Mouse (Mus musculus): ENCODE results near the gene Zfp512. TPM values are rescaled to one million over a fixed set of nuclear protein-coding genes. Genes with fewer than 3 reads are reported as not detected.
"Not testable (repeated sequence)": the region's sequence is repeated elsewhere in the genome, so short reads cannot be mapped to it uniquely, and the experiment has no call there.

Gene Zfp512
- total RNA-seq (2015; ENCODE audit: low replicate concordance): 4.7 and 12.6 TPM in 2 replicates
- 14.2 and 33.2 TPM in 2 replicates for total RNA-seq (2017; ENCODE audit: low replicate concordance)

DNA sequence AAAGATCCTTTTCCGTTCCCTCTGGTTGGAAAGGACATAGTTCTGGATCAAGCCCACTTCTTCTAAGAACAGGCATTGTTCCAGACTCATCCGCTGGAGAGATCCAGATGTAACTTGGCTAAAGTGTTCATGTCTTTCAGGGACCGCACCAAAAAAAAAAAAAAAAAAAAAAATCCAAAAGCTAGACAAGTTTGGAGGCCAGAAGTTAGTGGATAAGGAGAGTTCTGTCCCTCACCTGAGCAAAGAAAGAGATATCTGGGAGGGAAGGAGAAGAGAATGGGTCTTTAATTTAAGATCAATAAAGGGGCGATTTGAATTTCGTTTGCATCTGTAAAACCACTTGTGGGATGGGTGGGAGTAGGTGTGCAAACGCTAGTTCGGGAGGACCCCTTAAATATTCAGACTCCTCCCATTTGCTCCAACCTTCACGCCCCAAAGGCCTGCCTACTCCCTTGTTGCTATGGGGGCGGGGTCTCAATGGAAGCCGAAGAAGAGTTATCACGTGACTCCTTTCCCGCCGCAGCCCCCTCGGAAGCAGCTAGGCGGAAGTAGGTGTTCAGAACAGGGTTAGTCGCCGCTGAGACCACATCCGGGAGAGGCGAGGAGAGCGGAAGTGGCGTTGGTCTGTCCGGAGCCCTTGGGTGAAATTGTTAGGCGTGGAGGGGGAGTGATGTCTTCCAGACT is at the start of gene Zfp512:
Zfp512 (plus strand) TSS at position 554 of the 684 bp plus-strand sequence.
- ATAC-seq (replicated peaks; ENCODE audit: low FRiP score, poor library complexity, severe bottlenecking): peak; percentile 93

DNA sequence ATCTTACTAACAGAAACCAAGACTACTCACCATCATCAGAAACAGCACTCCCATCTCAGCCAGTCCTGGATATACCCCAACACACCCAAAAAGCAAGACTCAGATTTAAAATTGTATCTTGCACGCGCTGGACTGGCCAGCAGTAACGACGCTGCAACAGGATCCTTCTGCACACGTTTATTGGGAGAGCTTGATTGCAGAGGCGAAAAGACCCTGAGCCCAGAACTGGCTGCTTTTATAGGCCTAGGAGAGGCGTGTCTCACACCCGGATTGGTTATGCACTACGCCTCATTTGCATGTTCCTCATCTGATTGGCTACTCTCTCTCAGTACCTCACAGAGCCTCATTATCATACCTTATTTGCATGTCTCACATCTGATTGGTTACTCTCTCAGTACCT is 17.5 kb upstream of the Zfp512 start:
- ATAC-seq (replicated peaks; ENCODE audit: low FRiP score, poor library complexity, severe bottlenecking): not testable (repeated sequence)

DNA sequence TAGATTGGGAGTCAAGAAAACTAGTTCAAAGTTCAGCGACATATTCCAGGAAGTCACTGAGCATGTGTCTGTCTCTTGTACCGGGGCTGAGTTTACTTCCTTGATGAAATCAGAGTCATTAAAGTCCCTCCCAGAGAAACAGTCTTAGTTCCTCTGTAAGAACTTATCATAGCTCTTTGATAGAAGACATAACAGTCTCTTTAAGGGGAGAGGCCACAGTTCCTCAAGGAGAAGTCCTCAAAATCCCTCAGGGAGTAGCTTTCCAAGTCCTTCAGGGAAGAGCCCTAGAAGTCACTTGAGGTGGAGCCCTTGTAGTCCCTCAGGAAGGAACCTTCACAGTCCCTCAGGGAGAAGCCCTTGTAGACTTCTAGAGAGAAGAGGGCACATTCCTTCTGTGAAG is 895 bp upstream of the Zfp512 start:
- 0 out of 2 replicates have a peak, but pooled peaks have one; percentile 13 for ATAC-seq (replicated peaks; ENCODE audit: low FRiP score, poor library complexity, severe bottlenecking)

DNA sequence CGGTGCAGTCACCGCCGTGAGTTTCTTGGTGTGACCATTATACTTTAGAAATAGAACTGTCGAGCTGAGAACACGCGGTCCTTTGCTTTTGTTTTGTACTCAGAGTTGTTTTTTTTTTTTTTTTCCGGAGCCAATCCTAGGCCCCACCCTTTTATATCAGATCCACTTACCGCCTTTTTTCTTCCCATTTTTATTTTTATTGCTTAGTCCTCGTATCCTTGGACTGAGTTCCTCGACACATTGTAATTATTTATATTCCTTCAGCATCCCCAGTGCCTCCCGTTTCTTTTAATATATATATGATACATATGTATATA is 289 bp downstream of the Zfp512 start:
- ATAC-seq (replicated peaks; ENCODE audit: low FRiP score, poor library complexity, severe bottlenecking): peak; percentile 63

DNA sequence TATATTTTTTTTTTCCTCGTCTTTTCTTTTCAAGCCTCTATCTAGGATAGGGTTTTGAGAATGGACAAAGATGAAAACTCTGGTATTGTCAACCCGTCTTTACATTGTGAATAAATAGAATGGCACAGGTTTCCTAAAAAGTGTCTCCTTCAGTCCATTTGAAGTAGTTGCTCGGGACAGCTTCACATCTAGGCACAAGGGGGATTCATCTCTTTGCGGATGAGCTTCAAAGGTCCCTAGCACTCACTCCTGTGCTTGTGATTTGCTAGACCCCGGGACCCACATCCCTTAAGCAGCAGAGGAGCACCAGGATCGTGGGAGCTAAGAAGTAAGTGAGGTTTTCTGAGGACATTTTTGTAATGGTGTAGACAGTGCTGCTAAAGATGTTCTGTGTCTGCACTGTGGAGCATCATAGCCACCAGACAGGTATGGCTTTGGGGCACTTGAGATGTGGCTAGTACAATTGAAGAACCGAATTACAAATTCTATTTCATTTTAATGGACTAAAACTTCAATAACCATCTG is 717 bp downstream of the Zfp512 start:
- peak; percentile 26; the same call in 1 of the 2 replicates for ATAC-seq (replicated peaks; ENCODE audit: low FRiP score, poor library complexity, severe bottlenecking)

DNA sequence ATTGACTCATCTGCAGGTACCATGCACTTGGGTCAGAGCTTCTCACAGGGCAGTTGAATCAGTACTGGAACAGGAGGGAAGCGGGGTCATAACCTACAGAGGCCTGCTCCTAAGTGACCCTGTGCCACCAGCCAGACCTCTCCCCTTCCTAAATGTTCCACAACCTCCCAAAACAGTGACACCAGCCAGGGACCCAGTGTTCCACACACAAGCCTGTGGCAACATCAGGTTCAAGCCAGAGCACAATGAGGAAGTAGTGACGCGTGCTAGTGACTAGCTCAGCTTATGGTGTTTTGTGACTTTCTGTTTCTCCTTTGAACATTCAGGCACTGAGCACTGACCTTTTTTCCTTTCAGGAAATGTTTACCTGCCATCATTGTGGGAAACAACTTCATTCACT is 15.6 kb downstream of the Zfp512 start:
- no peak for ATAC-seq (replicated peaks; ENCODE audit: low FRiP score, poor library complexity, severe bottlenecking)

DNA sequence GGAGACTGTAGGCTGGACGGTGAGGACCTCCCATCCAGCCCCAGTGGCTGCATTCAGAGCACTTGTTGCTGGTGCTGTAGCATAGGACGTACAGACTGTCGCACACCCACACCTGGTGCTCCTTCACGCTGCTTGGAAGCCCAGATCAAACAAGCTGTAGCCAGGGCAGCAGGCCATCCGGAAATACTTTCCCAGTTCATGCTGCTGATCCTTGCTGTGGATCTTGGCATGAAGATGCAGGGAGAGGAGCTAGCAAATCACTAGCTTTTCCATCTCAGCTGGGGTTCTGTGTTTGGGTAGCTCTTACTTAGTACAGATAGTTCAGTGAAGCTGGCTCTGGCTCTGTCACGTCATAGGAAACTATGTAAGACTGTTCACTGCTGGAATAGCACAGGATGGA is 17.5 kb downstream of the Zfp512 start:
- no peak for ATAC-seq (replicated peaks; ENCODE audit: low FRiP score, poor library complexity, severe bottlenecking)

DNA sequence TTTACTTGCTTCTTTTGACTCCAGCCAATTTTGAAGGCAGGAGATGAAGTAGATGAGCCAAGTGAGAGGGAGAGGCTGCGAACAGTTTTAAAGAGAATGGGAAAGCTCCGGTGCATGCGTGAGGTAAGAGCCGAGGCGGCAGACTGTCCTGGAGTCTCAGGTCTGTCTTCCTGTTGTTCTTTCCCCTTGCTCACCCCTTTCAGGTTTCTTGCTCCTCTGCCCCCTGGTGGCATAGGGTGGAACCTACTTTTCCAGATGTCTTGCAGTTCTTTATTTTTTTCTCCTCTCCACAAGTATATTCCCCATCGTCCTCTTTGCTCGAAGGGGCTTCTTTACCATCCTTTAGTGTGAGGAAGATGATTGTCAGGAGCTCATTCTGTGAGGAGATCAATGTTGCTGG is 18.1 kb downstream of the Zfp512 start:
- ATAC-seq (replicated peaks; ENCODE audit: low FRiP score, poor library complexity, severe bottlenecking): no peak

DNA sequence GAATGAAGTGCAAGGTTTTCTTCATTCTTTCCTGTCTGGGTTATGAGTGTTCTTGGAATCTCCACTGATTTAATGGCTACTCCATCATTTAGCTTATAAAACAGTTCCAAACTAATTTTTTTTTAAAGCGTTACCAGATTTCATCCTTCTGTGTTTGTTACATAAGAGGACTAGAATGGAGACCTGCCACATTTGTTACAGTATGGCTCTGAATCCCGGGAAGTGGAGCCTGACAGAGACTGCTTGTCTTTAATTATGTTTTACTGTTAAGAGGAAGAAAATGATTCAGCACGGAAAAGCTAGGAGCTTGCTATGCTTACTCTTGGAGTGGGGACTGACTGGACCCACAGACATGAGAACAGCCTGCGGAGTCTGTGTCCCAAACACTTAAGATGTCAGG is 28.3 kb downstream of the Zfp512 start:
- no peak for ATAC-seq (replicated peaks; ENCODE audit: low FRiP score, poor library complexity, severe bottlenecking)

DNA sequence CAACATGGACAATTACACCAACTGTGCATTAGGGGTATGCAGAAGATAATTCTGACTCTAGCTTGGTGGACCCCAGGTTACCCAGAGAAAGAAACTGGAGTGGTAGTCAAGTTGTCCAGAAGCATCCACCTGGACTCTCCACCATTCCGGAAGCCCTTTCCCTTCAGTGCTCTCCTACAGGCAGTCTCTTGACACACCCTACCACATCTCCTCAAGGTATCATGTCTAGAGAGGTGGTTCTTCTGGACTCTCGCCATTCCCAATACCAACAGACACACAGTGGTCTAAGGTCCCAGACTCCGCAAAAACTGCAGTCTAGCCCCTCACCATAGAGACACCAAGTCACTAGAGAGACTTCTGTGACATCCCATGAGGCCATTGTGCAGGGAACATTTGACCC is 33.2 kb downstream of the Zfp512 start, which contains the start of gene 4930548H24Rik:
4930548H24Rik (plus strand) TSS at position 301 of the 400 bp plus-strand sequence.
- no peak for ATAC-seq (replicated peaks; ENCODE audit: low FRiP score, poor library complexity, severe bottlenecking)

DNA sequence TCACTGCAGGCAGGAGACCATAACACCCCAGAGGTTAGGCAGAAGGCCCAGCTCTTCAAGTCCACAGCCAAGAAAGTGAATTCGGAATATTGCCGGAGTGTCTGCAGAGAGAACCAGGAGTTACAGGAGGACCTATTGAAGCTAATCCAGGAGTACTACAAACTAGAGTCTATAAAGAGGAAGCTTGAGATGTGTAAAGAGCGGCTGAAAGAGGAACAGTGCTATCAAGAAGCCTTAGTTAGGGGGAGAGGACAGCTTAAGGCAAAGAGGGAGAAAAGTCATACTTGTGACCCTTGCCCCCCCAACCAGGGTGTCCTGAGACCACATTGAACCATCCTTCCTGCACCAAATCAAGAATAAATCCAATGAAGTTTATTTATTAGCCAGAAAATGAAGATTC is 35.7 kb downstream of the Zfp512 start:
- no peak for ATAC-seq (replicated peaks; ENCODE audit: low FRiP score, poor library complexity, severe bottlenecking)

DNA sequence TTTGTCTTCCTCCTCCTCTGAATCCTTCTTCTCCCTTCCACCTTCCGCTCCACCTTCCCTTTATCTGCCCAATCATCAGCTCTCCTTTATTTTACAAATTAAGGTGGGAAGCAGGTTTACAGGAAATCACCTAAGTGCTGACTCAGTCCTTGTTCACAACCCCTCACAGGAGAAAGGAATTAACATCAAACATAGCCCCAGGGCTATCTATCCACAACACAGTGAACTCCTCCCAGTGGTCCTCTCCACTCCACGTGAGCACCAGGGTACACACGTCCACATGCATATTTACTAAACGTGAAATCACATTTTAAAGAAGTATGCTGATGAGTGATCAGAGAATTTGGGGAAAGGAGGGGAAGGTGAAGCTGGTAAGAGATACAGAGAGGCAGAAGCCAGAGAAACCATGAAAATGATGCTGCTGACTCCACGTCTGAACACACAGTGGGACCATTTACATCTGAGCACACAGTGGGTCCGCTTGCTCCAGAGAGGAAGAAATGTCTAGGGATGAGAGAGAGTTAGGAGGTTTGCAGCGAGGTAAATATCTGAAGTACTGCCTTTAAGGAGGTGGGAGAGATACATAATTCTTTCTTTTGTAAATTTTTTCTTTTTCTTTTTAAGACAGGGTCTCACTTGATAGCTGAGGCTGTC is 37.0 kb downstream of the Zfp512 start:
- ATAC-seq (replicated peaks; ENCODE audit: low FRiP score, poor library complexity, severe bottlenecking): no peak

DNA sequence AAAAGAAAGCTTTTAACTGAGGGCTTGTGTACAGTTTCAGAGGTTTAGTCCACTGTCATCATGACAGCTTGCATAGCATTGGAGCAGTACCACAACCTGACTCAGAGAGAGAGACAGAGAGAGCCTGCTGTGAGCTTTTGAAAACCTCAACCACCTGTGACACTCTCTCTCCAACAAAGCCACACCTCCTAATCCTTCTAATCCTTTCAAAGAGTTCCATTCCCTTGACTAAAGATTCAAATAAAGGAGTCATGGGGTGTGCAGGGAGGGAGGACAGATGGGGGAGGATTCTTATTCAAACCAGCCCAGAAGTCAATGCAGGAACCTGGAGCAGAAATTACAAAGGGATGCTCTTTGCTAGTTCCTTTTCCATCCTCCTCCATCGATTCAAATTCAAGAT is 39.8 kb downstream of the Zfp512 start:
- no peak for ATAC-seq (replicated peaks; ENCODE audit: low FRiP score, poor library complexity, severe bottlenecking)

DNA sequence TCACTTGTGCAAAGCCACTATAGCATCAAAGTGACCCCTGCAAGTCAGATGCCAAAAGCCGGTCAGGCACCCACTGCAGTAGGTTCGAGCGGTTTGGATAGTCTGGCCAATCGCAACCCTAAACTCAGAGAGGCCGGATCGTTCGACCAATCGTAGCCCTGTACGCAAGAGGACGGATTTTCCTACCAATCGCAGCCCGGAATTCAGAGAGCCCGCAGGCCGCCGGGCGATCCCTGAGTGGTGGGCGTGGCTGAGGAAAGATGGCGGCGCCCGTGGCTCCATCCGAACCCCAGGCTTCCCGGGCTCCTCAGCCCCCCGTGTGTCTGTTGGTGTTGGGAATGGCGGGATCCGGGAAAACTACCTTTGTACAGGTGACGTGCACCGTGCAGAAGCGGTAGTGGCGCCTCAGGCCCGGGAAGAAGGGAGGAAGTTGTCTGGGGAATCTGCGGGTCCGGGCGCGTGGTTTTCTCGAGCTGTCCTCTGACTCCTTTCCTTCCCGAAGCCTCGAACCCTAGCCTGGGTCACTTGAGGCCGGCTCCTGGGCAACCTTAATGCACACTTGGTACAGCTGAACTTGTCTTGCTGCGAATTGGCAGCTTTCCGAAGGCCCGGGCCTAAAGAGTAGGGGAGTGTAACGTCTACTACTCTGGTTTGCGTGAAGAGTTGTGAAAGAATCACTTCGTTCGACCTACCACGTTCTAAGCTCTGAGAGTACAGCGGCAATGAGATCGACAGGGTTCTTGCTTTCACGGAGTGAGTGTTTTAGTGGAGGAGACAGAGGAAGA is 42.5 kb downstream of the Zfp512 start, which contains the start of gene Gpn1:
Gpn1 (plus strand) TSS at position 229 of the 785 bp plus-strand sequence.
- ATAC-seq (replicated peaks; ENCODE audit: low FRiP score, poor library complexity, severe bottlenecking): peak; percentile 100

DNA sequence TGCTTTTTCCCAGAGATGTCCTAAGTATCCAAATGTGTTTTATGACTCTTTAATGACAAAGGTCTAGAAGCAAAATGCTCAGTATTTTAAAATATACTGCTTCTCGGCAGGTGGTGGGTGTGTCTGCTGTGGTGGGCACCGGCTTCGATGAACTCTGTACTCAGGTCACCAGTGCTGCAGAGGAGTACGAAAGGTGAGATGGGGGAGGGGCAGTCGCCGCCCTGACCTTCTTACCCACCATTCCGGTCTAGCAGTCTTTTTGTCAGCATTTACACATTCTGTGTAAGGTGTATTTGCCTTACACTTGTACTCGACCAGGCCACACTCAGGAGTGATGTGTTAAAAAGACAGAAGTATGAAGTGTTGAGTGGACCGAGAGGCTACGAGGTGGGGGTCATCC is 52.6 kb downstream of the Zfp512 start:
- no peak for ATAC-seq (replicated peaks; ENCODE audit: low FRiP score, poor library complexity, severe bottlenecking)

DNA sequence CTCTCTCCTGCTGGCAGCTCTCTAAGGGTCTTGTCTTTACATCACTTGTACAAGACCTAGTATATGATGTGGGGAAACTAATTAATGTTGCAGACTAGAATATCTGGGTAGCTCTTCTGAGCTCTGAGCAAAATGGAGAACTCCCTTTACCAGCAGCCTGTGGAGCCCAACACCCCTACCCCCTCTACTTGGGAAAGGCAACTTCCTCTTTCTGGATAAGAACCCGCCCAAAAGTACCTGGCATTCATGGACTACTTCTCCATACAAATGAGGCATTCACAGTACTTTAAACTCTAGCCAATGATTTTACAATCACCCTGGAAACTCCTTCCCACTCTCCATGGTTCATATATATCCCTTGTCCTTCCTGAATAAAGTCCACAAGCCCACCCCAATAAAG is 60.2 kb downstream of the Zfp512 start:
- no peak for ATAC-seq (replicated peaks; ENCODE audit: low FRiP score, poor library complexity, severe bottlenecking)

DNA sequence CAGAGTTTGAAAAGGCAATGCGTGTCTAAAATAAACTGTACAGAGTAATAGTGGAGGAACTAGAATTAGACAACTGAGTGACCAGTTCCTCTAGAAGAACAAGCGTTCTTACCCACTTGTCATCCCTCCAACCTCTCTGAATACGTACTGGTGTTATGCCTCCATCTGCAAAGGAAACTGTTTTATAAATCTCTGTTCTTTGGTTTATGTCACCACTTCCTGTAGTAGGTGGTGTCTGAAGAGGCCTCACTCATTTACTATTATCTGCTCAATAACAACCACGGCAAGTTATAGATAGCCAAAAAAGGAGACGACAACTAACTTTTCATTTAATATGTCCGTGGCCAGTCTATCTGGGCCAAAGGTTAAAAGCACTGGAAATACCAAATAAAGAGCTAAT is 68.3 kb downstream of the Zfp512 start:
- no peak for ATAC-seq (replicated peaks; ENCODE audit: low FRiP score, poor library complexity, severe bottlenecking)

DNA sequence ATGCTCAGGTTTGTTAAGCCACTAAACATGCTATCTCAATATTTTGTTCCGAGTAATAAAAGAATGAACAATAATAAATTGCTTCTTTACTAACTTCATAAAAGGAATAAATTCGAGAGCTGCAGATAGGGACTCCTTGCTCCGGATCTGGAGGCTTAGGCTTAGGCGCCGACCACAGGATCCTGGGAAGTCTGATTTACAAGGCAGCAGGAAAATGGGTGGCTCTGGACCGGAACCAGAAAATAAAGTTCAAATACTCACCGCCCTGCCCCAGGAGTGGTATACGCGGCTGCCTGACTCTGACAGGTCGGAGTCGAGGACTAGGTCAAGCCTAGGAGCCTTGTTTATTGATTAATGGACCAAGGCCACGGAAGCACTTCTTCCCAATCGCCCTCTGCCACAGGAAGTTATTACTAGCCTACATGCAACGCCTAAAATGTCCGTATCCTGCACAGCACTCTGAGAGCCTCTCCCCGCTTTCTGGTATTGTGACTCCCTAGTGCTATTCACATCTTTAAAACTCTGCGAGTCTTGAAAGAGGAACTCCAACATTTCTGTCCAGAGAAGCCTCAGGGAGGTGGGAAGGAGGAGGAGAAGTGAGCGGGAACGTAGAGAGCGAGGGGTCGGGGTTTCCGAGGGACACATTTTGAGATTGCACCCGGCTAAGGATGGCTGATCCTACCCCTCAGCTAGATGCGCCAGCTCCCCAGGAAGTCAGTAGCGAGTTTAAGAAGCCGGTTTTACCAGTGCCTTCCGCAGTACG is 74.3 kb downstream of the Zfp512 start, which contains the start of gene Slc4a1ap:
Slc4a1ap (plus strand) TSS at position 642 of the 763 bp plus-strand sequence.
- peak; percentile 95 for ATAC-seq (replicated peaks; ENCODE audit: low FRiP score, poor library complexity, severe bottlenecking)

DNA sequence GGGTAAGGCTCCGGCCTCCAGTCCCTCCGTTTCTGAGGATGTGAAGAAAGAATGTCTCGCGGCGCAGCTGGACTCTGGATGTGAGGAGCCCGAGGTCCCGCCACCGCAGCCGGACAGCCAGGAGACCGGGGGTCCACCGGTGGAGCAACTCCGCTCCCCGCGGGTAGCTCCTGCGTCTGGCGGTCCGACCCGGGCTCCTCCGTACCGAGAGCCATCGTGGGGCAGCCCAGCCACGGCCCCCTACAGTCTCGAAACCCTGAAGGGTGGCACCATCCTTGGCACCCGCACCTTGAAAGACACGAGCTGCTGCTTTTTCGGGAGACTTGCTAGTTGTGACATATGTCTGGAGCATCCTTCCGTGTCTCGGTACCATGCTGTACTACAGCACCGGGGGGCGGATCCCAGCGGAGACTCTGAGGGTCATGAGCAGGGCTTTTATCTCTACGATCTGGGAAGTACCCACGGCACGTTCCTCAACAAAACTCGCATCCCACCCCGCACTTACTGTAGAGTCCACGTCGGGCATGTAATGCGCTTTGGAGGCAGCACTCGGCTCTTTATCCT is 75.0 kb downstream of the Zfp512 start:
- ATAC-seq (replicated peaks; ENCODE audit: low FRiP score, poor library complexity, severe bottlenecking): peak; percentile 56
